Mouse (Mus musculus) large intestine, adult 2 months (tissue): ENCODE results near the gene Gm7137. TPM values are rescaled to one million over a fixed set of nuclear protein-coding genes. Genes with fewer than 3 reads are reported as not detected.
"Not testable (repeated sequence)": the region's sequence is repeated elsewhere in the genome, so short reads cannot be mapped to it uniquely, and the experiment has no call there.

Experiments used
- DNase-seq: peaks from one replicate; pipeline ENCODE4 v3.0.0-alpha.2; 2012; ENCODE audit warnings: low read depth, low spot score
- WGBS: fragments of 180-500 bp; shearing (Covaris S2); methylation state at CpG from one replicate; pipeline ENCODE4 v1.1.7; 2018; 5-methylcytosine and 5-hydroxymethylcytosine counted together
- polyA plus RNA-seq: library from polyadenylated mRNA; depleted of rRNA; stranded (reverse); fragments of >200 nt; gene quantifications from 2 replicates; pipeline ENCODE4 v1.2.3, GENCODE M21; 2012; rRNA removed

Gm7137 gene
- polyA plus RNA-seq, 1 experiment = not detected

DNA sequence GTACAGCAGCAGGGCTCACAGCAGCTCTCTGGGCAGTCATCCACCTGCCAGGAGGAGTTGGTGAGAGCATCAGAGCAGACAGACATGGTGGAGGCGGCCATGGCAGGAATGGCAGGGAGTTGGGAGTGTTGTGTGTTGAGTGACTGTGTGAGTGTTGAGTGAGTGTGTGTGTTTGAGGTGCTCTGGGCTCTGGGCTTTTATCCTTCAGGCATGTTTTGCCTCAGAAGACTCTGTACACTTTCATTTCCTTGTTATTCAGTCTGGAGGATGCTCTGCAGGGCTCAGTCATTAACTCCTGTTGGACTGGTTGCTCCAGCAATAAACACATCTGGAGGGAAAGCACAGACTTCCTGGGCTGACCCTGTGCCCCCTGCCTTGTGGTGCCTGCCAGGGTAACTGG lies 28.4 kb downstream of the Gm7137 start, which contains the start of gene Gm3233:
Gene Gm3233, minus strand, starts transcription at position 101 of the 400 bp plus-strand sequence.
- DNase-seq = not testable (repeated sequence)
- WGBS = 20% methylated on average over 1 of the region's 1 CpGs

DNA sequence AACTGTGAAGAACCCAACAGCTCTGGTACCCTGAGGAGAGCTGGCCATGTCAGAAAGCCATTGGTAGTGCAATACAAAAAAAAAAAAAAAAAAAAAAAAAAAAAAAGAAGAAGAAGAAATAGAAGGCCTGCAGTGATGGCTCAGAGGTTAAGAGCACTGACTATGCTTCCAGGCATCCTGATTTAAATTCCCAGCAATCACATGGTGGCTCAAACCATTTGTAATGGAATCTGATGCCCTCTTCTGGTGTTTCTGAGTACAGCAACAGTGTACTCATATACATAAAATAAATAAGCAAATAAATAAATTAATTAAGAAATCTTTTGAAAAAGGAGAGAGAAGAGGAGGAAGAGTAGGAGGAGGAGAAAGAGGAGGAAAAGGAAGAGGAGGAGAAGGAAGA lies 34.6 kb downstream of the Gm7137 start:
- no peak for DNase-seq

DNA sequence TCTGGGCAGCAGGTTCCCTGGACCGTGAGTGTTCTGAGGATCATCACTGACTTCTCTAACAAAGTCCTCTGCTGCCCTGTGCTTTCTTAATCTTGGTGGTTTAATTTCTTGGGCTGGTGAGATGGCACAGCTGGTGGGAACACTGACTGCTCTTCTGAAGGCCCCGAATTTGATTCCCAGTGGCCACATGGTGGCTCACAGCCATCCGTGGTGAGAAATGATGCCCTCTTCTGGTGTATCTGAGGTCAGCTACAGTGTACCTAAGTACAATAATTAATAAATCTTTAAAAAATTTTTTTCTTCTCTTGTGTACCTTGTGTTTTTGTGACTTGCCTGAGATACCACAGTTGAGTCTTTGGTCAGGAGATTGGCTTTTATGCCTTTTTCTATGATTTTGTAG lies 35.7 kb downstream of the Gm7137 start:
- 49% methylated on average over 3 of the region's 3 CpGs for WGBS
- not testable (repeated sequence) for DNase-seq

DNA sequence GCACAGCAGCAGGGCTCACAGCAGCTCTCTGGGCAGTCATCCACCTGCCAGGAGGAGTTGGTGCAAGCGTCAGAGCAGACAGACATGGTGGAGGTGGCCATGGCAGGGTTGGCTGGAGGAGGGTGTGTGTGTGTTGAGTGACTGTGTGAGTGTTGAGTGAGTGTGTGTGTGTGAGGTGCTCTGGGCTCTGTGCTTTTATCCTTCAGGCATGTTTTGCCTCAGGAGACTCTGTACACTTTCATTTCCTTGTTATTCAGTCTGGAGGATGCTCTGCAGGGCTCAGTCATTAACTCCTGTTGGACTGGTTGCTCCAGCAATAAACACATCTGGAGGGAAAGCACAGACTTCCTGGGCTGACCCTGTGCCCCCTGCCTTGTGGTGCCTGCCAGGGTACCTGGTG lies 36.7 kb downstream of the Gm7137 start, which contains the start of gene Gm9736:
Gene Gm9736, minus strand, starts transcription at position 101 of the 400 bp plus-strand sequence.
- WGBS = 53% methylated on average over 1 of the region's 1 CpGs
- DNase-seq = not testable (repeated sequence)

DNA sequence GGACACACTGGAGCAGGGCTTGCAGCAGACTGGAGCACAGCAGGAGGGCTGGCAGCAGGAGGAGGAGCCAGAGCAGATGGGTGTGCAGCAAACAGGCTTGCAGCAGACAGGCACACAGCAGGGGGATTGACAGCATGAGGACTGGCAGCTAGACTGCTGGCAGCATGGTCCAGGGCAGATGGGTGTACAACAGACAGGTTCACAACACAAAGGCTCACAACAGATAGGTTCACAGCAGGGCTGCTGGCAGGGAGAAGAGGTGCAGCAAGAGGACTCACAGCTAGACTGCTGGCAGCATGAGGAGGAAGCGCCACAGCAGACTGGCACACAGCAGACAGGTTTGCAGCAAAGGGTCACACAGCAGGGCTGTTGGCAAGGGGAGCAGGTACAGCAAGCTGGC lies 37.3 kb downstream of the Gm7137 start:
- not testable (repeated sequence) for DNase-seq
- WGBS = 84% methylated on average over 1 of the region's 1 CpGs

DNA sequence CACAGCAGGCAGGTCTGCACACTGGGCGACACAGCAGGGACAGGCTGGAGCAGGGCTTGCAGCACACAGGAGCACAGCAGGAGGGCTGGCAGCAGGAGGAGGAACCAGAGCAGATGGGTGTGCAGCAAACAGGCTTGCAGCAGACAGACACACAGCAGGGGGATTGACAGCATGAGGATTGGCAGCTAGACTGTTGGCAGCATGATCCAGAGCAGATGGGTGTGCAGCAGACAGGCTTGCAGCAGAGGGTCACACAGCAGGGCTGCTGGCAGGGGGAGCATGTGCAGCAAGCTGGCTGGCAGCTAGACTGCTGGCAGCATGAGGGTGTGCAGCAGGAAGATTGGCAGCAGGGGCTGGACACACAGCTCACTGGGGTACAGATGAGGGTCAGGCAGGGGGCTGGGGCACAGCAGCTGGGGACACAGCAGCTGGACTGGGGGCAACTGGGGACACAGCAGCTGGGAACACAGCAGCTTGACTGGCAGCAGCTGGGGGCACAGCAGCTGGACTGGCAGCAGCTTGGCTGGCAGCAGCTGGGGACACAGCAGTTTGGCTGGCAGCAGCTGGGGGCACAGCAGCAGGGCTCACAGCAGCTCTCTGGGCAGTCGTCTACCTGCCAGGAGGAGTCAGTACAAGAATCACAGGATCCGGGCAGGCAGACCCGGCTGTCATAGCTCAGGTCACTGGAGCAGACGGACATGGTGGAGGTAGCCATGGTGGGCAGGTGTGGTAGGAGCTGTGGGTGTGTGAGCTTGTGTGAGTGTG lies 45.9 kb downstream of the Gm7137 start, which contains the start of gene Gm18596:
Gene Gm18596, minus strand, starts transcription at position 715 of the 765 bp plus-strand sequence.
- WGBS = 48% methylated on average over 5 of the region's 5 CpGs
- DNase-seq = not testable (repeated sequence)

DNA sequence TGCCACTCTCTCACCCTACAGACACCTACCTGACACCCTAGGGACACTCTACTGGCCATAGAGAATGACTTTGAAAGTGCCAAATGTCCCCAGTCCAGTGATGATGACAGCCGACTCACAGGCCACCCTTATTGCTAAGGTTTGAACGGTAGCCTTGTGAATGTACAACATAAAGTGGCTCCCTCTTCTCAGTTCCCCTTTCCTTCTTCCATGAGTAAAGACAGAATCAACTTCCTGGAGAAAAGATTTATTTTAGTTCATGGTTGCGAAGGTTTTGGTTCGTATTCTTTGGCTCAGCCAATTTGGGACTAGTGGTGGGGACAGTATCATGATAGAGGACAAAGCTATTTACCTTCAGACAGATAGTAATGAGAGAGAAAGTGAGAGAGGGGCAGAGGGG lies 49.1 kb downstream of the Gm7137 start:
- WGBS = 75% methylated on average over 4 of the region's 4 CpGs
- DNase-seq = no peak

Other genes starting within 250 kb of the Gm7137 start
- 158 and 222 TPM in 2 replicates for gene Pttg1ip, start 206.5 kb downstream of the Gm7137 start, polyA plus RNA-seq
- gene Sumo3, start 182.1 kb downstream of the Gm7137 start, polyA plus RNA-seq = 293 and 338 TPM in 2 replicates
- not detected in 2 replicates for gene Gm49325, start 182.0 kb downstream of the Gm7137 start, polyA plus RNA-seq
- gene Ube2g2, start 165.9 kb downstream of the Gm7137 start, polyA plus RNA-seq = 27.7 and 31.4 TPM in 2 replicates
- gene Tspear, start 101.6 kb downstream of the Gm7137 start, polyA plus RNA-seq = 0.52 and 0.94 TPM in 2 replicates
- gene Gm19402, start 97.4 kb downstream of the Gm7137 start, polyA plus RNA-seq = not detected in 2 replicates
- gene Gm9508, start 91.0 kb downstream of the Gm7137 start, polyA plus RNA-seq = not detected in 2 replicates
- gene Gm10272, start 81.6 kb downstream of the Gm7137 start, polyA plus RNA-seq = not detected in 2 replicates
- not detected in 2 replicates for gene Gm10024, start 76.7 kb downstream of the Gm7137 start, polyA plus RNA-seq
- gene Gm10142, start 72.4 kb downstream of the Gm7137 start, polyA plus RNA-seq = not detected in 2 replicates
- not detected in 2 replicates for gene Krtap12-1, start 67.6 kb downstream of the Gm7137 start, polyA plus RNA-seq
- not detected in 2 replicates for gene Gm10100, start 61.7 kb downstream of the Gm7137 start, polyA plus RNA-seq
- not detected in 2 replicates for gene Gm18596, start 45.6 kb downstream of the Gm7137 start, polyA plus RNA-seq
- gene Gm9736, start 36.8 kb downstream of the Gm7137 start, polyA plus RNA-seq = not detected in 2 replicates
- gene Gm3233, start 28.5 kb downstream of the Gm7137 start, polyA plus RNA-seq = not detected in 2 replicates
- gene Gm3238, start 16.9 kb downstream of the Gm7137 start, polyA plus RNA-seq = not detected in 2 replicates
- gene Gm7138, start 11.3 kb downstream of the Gm7137 start, polyA plus RNA-seq = not detected in 2 replicates
- gene Gm3250, start 5.7 kb downstream of the Gm7137 start, polyA plus RNA-seq = not detected in 2 replicates
- not detected in 2 replicates for gene Gm9639, start 6.9 kb upstream of the Gm7137 start, polyA plus RNA-seq
- gene Gm19668, start 10.9 kb upstream of the Gm7137 start, polyA plus RNA-seq = not detected in 2 replicates
- not detected in 2 replicates for gene Gm9507, start 23.6 kb upstream of the Gm7137 start, polyA plus RNA-seq
- not detected in 2 replicates for gene Gm2696, start 26.5 kb upstream of the Gm7137 start, polyA plus RNA-seq
- gene Krtap10-4, start 38.9 kb upstream of the Gm7137 start, polyA plus RNA-seq = not detected in 2 replicates
- gene Krtap10-10, start 47.7 kb upstream of the Gm7137 start, polyA plus RNA-seq = not detected in 2 replicates
- not detected in 2 replicates for gene Gm36176, start 58.6 kb upstream of the Gm7137 start, polyA plus RNA-seq
- not detected in 2 replicates for gene Gm10318, start 64.7 kb upstream of the Gm7137 start, polyA plus RNA-seq
- gene Gm3285, start 73.8 kb upstream of the Gm7137 start, polyA plus RNA-seq = not detected in 2 replicates
- 6.4 and 6.8 TPM in 2 replicates for gene Lrrc3, start 114.3 kb upstream of the Gm7137 start, polyA plus RNA-seq
- gene Trpm2, start 182.4 kb upstream of the Gm7137 start, polyA plus RNA-seq = 2.4 and 4.4 TPM in 2 replicates
- gene 1810043G02Rik, start 190.3 kb upstream of the Gm7137 start, polyA plus RNA-seq = 10.4 and 13.1 TPM in 2 replicates
- 29.8 and 41.2 TPM in 2 replicates for gene Pfkl, start 221.9 kb upstream of the Gm7137 start, polyA plus RNA-seq